Mouse (Mus musculus) lung, embryonic 14.5 days (tissue): ENCODE measurements around the gene Cpne5. TPM values are rescaled to one million over a fixed set of nuclear protein-coding genes. Genes with fewer than 3 reads are reported as not detected.
A peak's percentile ranks its signal among the peaks of the same experiment; 100 is the strongest.

Source experiments
- ATAC-seq: fragments of 200-750 bp; cut with Nextera tagmentation; 2 replicates; pipeline ENCODE4 v1.8.0; 2017; ENCODE audit warnings: mild to moderate bottlenecking, moderate TSS enrichment, moderate library complexity; ENCODE audit not compliant: insufficient read depth
- DNase-seq: peaks from one replicate; pipeline ENCODE4 v3.0.0-alpha.2; 2015
- H3K27ac ChIP-seq: fragments of 300-500 bp; sonication (generic); 2 replicates; pipeline ENCODE4 v1.5.1; 2014; ENCODE audit warnings: low read depth, mild to moderate bottlenecking, moderate library complexity
- H3K27me3 ChIP-seq: fragments of 300-500 bp; sonication (generic); 2 replicates; pipeline ENCODE4 v1.6.1; 2014; ENCODE audit warnings: low read length, control low read depth; ENCODE audit not compliant: insufficient read depth
- H3K36me3 ChIP-seq: fragments of 300-500 bp; sonication (generic); 2 replicates; pipeline ENCODE4 v1.6.1; 2014; ENCODE audit warnings: control low read depth; ENCODE audit not compliant: insufficient read depth
- H3K4me1 ChIP-seq: fragments of 300-500 bp; sonication (generic); 2 replicates; pipeline ENCODE4 v1.6.1; 2014; ENCODE audit warnings: antibody characterized with exemption, control low read depth; ENCODE audit not compliant: insufficient read depth
- H3K4me2 ChIP-seq: fragments of 300-500 bp; sonication (generic); 2 replicates; pipeline ENCODE4 v1.6.1; 2014; ENCODE audit warnings: mild to moderate bottlenecking
- H3K4me3 ChIP-seq: fragments of 300-500 bp; sonication (generic); 2 replicates; pipeline ENCODE4 v1.5.1; 2014; ENCODE audit warnings: low read depth, low read length
- H3K9ac ChIP-seq: fragments of 300-500 bp; sonication (generic); 2 replicates; pipeline ENCODE4 v1.6.1; 2014
- H3K9me3 ChIP-seq: fragments of 300-500 bp; sonication (generic); 2 replicates; pipeline ENCODE4 v1.6.1; 2016; ENCODE audit warnings: low read depth, low read length, control low read depth
- CTCF ChIP-seq: IDR thresholded peaks from 2 replicates; pipeline ENCODE4 v1.5.1; 2016; ENCODE audit warnings: antibody characterized with exemption, low read depth
- WGBS: fragments of 180-500 bp; shearing (Covaris S2); extraction: QIAGEN DNeasy Blood & Tissue Kit; methylation state at CpG from one replicate; pipeline ENCODE4 v1.1.7; 2014; 5-methylcytosine and 5-hydroxymethylcytosine counted together
- polyA plus RNA-seq: library from polyadenylated mRNA; unstranded; fragments of >200 nt; fragmentation: Nextera tagmentation; extraction: Ambion mirVana; gene quantifications from 2 replicates; pipeline ENCODE4 v1.2.1, GENCODE M21; 2014

The Cpne5 gene
- polyA plus RNA-seq, 1 experiment from 2014 or later = 6.9 TPM

DNA sequence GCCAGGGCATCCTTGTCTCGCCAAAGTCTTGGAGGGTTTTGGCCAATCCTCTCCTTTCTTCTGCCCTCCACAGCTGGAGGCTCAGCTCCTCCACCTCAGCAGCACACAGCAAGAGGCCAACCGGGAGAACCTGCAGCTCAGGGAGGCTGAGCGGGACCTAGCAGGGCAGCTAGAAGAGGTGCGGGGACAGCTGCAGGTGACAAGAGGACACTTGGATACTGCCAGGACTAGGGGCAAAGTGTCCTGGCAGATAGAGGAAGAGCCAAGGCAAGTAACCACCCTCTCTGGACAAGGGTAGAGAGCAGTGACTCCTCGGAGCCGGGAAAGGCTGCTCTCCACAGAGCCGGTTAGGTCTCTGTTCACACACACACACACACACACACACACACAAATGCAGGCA is 100.1 kb downstream of the Cpne5 start:
- H3K4me1 ChIP-seq = no peaks in the 10 kb centered on the region; the same call in 1 of the 2 replicates
- no peaks in the 10 kb centered on the region for H3K36me3 ChIP-seq
- no peak overlapping the region for H3K27ac ChIP-seq
- ATAC-seq (no peak), DNase-seq (no peak)
- H3K9me3 ChIP-seq = no peaks in the 10 kb centered on the region
- WGBS = 67% methylated on average over 7 of the region's 7 CpGs
- no peaks in the 10 kb centered on the region for H3K27me3 ChIP-seq
- TF ChIP-seq CTCF = no peak
- H3K9ac ChIP-seq = no peak overlapping the region
- no peak overlapping the region for H3K4me3 ChIP-seq
- H3K4me2 ChIP-seq = no peak overlapping the region

DNA sequence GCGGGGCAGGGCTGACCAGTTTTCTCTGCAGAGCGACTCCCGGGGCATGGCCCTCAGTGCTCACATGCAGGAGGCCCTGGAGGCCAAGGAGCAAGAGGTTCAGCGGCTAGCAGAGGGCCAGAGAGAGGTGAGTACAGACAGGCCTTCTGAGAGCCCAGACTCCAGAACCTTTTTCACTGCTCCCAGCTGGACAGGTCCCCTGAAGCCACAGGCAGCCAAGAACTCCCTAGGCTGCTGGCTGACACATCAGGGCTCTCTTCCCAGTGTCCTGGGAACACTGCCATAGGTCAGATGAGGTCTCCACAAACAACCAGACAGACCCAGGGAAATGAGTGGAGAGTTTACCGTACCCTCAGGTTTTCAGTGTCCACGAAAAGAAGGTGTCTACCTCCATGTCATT is 101.7 kb downstream of the Cpne5 start:
- no peak overlapping the region for H3K27ac ChIP-seq
- no peak overlapping the region; the same call in 1 of the 2 replicates for H3K9ac ChIP-seq
- H3K4me1 ChIP-seq = no peaks in the 10 kb centered on the region; the same call in 1 of the 2 replicates
- peak; percentile 17 for DNase-seq
- no peaks in the 10 kb centered on the region for H3K9me3 ChIP-seq
- H3K4me3 ChIP-seq = no peak overlapping the region
- WGBS = 53% methylated on average over 6 of the region's 6 CpGs
- H3K27me3 ChIP-seq = no peaks in the 10 kb centered on the region
- TF ChIP-seq CTCF = no peak
- no peaks in the 10 kb centered on the region for H3K36me3 ChIP-seq
- no peak for ATAC-seq
- no peak overlapping the region for H3K4me2 ChIP-seq

DNA sequence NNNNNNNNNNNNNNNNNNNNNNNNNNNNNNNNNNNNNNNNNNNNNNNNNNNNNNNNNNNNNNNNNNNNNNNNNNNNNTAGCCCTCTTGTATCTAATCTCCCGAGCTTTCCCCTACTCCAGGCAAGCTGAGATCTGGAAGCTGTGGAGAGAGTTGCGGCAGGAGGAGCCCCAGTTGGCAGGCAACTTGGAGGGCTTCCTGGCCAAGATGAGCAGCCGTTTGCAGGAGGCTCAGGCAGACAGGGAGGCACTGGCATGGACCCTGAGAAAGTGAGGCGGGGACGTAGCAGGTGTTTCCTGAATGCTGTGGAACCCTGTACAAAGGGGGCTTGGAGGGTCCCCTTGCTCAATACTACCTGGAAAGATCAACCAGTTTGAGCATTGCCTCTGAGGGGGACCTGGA is 102.9 kb downstream of the Cpne5 start:
- H3K4me3 ChIP-seq = no peak overlapping the region
- WGBS = 60% methylated on average over 5 of the region's 5 CpGs
- H3K27ac ChIP-seq = no peak overlapping the region
- no peak overlapping the region for H3K9ac ChIP-seq
- no peak overlapping the region for H3K4me2 ChIP-seq
- no peak for TF ChIP-seq CTCF
- no peak for ATAC-seq
- no peaks in the 10 kb centered on the region; the same call in 1 of the 2 replicates for H3K4me1 ChIP-seq
- H3K27me3 ChIP-seq = no peaks in the 10 kb centered on the region
- DNase-seq = no peak
- no peaks in the 10 kb centered on the region for H3K9me3 ChIP-seq
- H3K36me3 ChIP-seq = no peaks in the 10 kb centered on the region

DNA sequence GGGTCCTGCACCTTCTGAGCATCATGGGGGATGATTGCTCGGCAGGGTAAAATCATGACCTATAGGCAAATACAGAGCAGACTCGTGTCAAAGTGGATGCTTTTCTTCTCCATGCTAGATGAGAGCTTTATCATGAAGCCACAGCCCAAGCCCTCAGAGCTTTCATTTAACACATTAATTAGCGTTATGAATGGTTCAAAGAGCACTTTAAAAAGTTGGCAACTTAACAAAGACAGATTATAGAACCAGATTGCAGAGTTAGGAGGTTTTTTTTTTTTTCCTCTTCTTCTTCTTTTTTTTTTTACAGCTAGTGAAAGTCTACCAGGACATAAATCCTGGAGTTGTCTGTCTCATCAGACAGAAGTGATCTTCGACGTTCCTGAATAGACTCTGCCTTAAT is 108.6 kb downstream of the Cpne5 start:
- Histone ChIP-seq H3K9me3 (no peaks in the 10 kb centered on the region), H3K27me3 (no peaks in the 10 kb centered on the region), H3K36me3 (no peaks in the 10 kb centered on the region), H3K9ac (no peak overlapping the region), H3K27ac (no peak overlapping the region), H3K4me2 (no peak overlapping the region), H3K4me3 (no peak overlapping the region), H3K4me1 (no peaks in the 10 kb centered on the region; the same call in 1 of the 2 replicates)
- DNase-seq (no peak), ATAC-seq (no peak)
- 62% methylated on average over 5 of the region's 5 CpGs for WGBS
- TF ChIP-seq CTCF = no peak

DNA sequence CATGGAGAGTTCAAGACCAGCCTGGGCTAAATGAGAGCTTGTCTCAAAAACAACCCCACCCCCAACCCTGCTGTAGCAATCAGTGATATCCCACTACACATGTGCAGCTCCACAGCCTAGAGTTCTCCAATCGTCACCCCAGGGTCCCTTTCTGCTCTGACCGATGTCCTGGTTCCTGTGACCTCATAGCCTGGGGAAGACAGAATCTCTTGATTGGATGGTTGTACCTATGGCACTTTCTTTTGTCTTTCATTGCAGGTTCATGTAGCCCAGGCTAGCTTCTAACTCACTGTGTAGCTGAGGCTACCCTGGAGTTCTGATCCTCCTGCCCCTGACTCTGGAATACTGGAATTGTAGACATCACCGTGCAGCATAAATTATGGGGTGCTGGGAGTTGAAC is 111.4 kb downstream of the Cpne5 start:
- no peak for TF ChIP-seq CTCF
- Histone ChIP-seq H3K27me3 (no peaks in the 10 kb centered on the region), H3K36me3 (no peaks in the 10 kb centered on the region), H3K4me2 (no peak overlapping the region), H3K4me1 (peaks cover 3% of the 10 kb centered on the region; the same call in 1 of the 2 replicates), H3K9me3 (no peaks in the 10 kb centered on the region), H3K27ac (no peak overlapping the region), H3K4me3 (no peak overlapping the region), H3K9ac (no peak overlapping the region)
- 96% methylated on average over 3 of the region's 3 CpGs for WGBS
- no peak for DNase-seq
- no peak for ATAC-seq

DNA sequence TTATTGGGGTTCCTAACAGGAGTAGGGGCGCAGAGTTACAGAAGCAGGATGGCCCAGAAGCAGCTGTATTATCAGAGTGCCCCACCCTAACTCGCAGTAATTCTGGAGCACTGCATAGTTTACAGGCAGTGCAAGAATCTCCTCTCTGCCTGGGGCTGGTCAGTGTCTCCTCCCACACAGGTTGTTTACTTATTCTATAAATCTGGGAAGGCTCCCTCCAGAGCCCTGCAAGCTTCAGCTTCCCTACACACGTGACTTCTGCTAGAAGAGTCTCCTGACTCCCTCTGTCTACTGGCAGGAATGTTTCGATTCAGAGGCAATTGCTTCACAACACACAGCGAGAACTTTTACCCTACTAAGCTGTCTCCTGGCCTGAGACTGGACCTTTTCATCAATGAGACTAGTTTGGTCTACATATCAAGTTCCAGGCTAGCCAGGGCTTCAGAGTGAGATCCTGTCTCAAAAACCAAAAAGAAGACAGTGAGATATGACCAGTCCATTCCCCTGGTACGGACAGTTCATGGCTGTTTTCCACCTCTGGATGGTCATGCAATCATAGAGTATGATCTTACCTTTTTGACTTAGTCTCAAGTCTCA is 114.3 kb downstream of the Cpne5 start:
- DNase-seq = peak; percentile 69
- no peaks in the 10 kb centered on the region for H3K27me3 ChIP-seq
- no peaks in the 10 kb centered on the region for H3K9me3 ChIP-seq
- 39% methylated on average over 6 of the region's 6 CpGs for WGBS
- no peak overlapping the region for H3K4me2 ChIP-seq
- H3K36me3 ChIP-seq = no peaks in the 10 kb centered on the region
- TF ChIP-seq CTCF = no peak
- peak; percentile 79 for ATAC-seq
- H3K4me1 ChIP-seq = peaks cover 3% of the 10 kb centered on the region; the same call in 1 of the 2 replicates
- no peak overlapping the region for H3K9ac ChIP-seq
- H3K27ac ChIP-seq = no peak overlapping the region
- H3K4me3 ChIP-seq = no peak overlapping the region

DNA sequence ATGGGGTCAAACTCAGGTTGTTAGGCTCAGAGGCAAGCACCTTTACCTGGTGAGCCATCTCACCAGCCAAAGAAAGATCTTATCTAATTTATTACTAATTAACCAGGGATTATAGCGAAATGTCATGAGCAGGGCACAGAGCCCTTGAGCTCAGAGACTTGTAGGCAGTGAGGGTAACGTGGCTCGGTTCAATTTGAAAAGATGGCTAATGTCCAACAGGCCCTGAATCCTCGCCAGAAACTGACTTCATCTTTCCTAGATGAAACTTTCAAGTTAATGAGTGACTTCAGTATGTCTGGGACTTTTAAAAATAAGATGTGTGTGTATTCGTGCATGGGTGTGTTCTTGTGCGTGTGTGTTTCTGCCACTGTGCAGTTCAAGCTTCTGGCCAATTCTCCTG is 115.2 kb downstream of the Cpne5 start:
- no peak overlapping the region for H3K27ac ChIP-seq
- H3K9me3 ChIP-seq = no peaks in the 10 kb centered on the region
- H3K4me1 ChIP-seq = peaks cover 3% of the 10 kb centered on the region; the same call in 1 of the 2 replicates
- ATAC-seq = no peak
- no peaks in the 10 kb centered on the region for H3K36me3 ChIP-seq
- H3K4me3 ChIP-seq = no peak overlapping the region
- no peak for TF ChIP-seq CTCF
- no peak overlapping the region for H3K9ac ChIP-seq
- peak; percentile 76 for DNase-seq
- H3K4me2 ChIP-seq = no peak overlapping the region
- 44% methylated on average over 6 of the region's 6 CpGs for WGBS
- no peaks in the 10 kb centered on the region for H3K27me3 ChIP-seq

DNA sequence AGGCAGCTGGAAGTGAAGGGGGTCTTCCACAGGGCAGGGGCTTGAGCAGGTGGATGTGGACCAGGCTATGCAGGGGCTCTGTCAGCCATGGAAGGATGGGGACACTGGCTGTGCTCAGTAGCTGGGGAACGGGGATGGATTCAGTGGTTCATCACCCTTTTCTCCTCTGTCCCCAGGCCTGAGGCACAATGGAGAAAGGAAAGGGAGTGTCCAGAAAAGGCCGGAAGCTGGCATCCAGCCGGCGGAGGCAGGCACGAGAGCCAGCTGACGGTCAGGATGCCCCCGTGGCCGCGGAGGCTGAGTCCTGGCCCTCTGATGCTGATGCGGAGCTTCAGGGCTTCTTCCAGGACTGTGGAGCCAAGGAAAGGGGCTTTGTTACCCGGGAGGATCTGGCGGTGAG is 117.3 kb downstream of the Cpne5 start:
- Histone ChIP-seq H3K4me3 (no peak overlapping the region), H3K36me3 (no peaks in the 10 kb centered on the region), H3K9me3 (no peaks in the 10 kb centered on the region), H3K4me2 (no peak overlapping the region), H3K27me3 (no peaks in the 10 kb centered on the region), H3K9ac (no peak overlapping the region), H3K27ac (no peak overlapping the region), H3K4me1 (peaks cover 3% of the 10 kb centered on the region; the same call in 1 of the 2 replicates)
- ATAC-seq (no peak), DNase-seq (no peak)
- WGBS = 65% methylated on average over 12 of the region's 12 CpGs
- TF ChIP-seq CTCF = no peak
